Mouse (Mus musculus) MEL (cell line): ENCODE data around the gene Cops2. TPM values are rescaled to one million over a fixed set of nuclear protein-coding genes. Genes with fewer than 3 reads are reported as not detected.

Source experiments
- DNase-seq: peaks from one replicate; pipeline ENCODE4 v3.0.0; 2011; ENCODE audit warnings: low read depth, low spot score
- H3K27ac ChIP-seq: 2 replicates; pipeline ENCODE4 v1.5.1; 2012; ENCODE audit warnings: low read depth, mild to moderate bottlenecking, control low read depth, low read length, moderate library complexity; ENCODE audit not compliant: control insufficient read depth
- H3K27me3 ChIP-seq, 2 experiments: fragments of 150-350 bp in 1 of 2; sonication (generic) in 1 of 2; 2 replicates each; pipeline ENCODE4 v1.6.1; 2012; ENCODE audit warnings: low read length in 2 of 2, mild to moderate bottlenecking in 2 of 2, improper control_type of control experiment in 1 of 2, moderate library complexity in 1 of 2; ENCODE audit not compliant: insufficient read depth in 2 of 2, control insufficient read depth in 1 of 2
- H3K36me3 ChIP-seq, 2 experiments: 2 replicates each; pipeline ENCODE4 v1.6.1; 2012 to 2014; ENCODE audit warnings: low read length in 2 of 2, improper control_type of control experiment in 1 of 2, inconsistent platforms in 1 of 2, mild to moderate bottlenecking in 1 of 2; ENCODE audit not compliant: insufficient read depth in 2 of 2, control insufficient read depth in 1 of 2
- H3K4me1 ChIP-seq, 2 experiments: fragments of 150-350 bp in 1 of 2; sonication (generic) in 1 of 2; 2 replicates each; pipeline ENCODE4 v1.6.1; 2012; ENCODE audit warnings: low read length in 2 of 2, improper control_type of control experiment in 1 of 2, mild to moderate bottlenecking in 1 of 2; ENCODE audit not compliant: insufficient read depth in 2 of 2, control insufficient read depth in 1 of 2
- H3K4me3 ChIP-seq, 2 experiments: fragments of 150-350 bp in 1 of 2; sonication (generic) in 1 of 2; 2 replicates each; pipeline ENCODE4 v1.5.1; 2012; ENCODE audit warnings: low read depth in 2 of 2, low read length in 2 of 2, mild to moderate bottlenecking in 2 of 2, moderate library complexity in 2 of 2, control low read depth in 1 of 2, improper control_type of control experiment in 1 of 2; ENCODE audit not compliant: control insufficient read depth in 1 of 2, insufficient read depth in 1 of 2
- H3K79me2 ChIP-seq: 2 replicates; pipeline ENCODE4 v1.6.1; 2012; ENCODE audit warnings: mild to moderate bottlenecking, low read length, moderate library complexity; ENCODE audit not compliant: control insufficient read depth, poor library complexity, insufficient read depth
- H3K9ac ChIP-seq: 2 replicates; pipeline ENCODE4 v1.6.1; 2012; ENCODE audit warnings: low read depth, mild to moderate bottlenecking, control low read depth, low read length, moderate library complexity; ENCODE audit not compliant: control insufficient read depth, poor library complexity, severe bottlenecking
- H3K9me3 ChIP-seq: fragments of 150-350 bp; sonication (generic); replicated peaks from 2 replicates; pipeline ENCODE4 v1.6.1; 2012; ENCODE audit warnings: mild to moderate bottlenecking, low read length, improper control_type of control experiment, moderate library complexity; ENCODE audit not compliant: insufficient read depth
- BHLHE40 ChIP-seq: IDR thresholded peaks from 2 replicates; pipeline ENCODE4 v1.6.1; 2012; ENCODE audit warnings: low read depth, mild to moderate bottlenecking, inconsistent platforms, low read length, improper control_type of control experiment, borderline replicate concordance
- CHD1 ChIP-seq: IDR thresholded peaks from 2 replicates; pipeline ENCODE4 v1.6.1; 2012; ENCODE audit warnings: low read depth, mild to moderate bottlenecking, inconsistent platforms, low read length, improper control_type of control experiment
- CHD2 ChIP-seq: IDR thresholded peaks from 2 replicates; pipeline ENCODE4 v1.6.1; 2011; ENCODE audit warnings: low read length, improper control_type of control experiment
- CTCF ChIP-seq, 3 experiments: IDR thresholded peaks in 2 of 3; conservative IDR thresholded peaks in 1 of 3; 2 replicates each; pipeline ENCODE4 v1.5.1; 2011 to 2012; ENCODE audit warnings: low read length in 3 of 3, low read depth in 2 of 3, mild to moderate bottlenecking in 2 of 3, improper control_type of control experiment in 1 of 3, inconsistent platforms in 1 of 3, mixed read lengths in 1 of 3, moderate library complexity in 1 of 3; ENCODE audit not compliant: control insufficient read depth in 1 of 3, insufficient read depth in 1 of 3, poor library complexity in 1 of 3, severe bottlenecking in 1 of 3
- EP300 ChIP-seq, 2 experiments: IDR thresholded peaks; 2 replicates each; pipeline ENCODE4 v1.6.1; 2011; ENCODE audit warnings: improper control_type of control experiment in 2 of 2, low read length in 2 of 2, low read depth in 1 of 2, mild to moderate bottlenecking in 1 of 2
- ETS1 ChIP-seq: IDR thresholded peaks from 2 replicates; pipeline ENCODE4 v1.6.1; 2012; ENCODE audit warnings: low read depth, mild to moderate bottlenecking, inconsistent platforms, low read length, improper control_type of control experiment, moderate library complexity
- GABPA ChIP-seq: IDR thresholded peaks from 2 replicates; pipeline ENCODE4 v1.6.1; 2012; ENCODE audit warnings: low read depth, mild to moderate bottlenecking, inconsistent platforms, low read length, improper control_type of control experiment, moderate library complexity
- GATA1 ChIP-seq: IDR thresholded peaks from 2 replicates; pipeline ENCODE4 v1.6.1; 2011; ENCODE audit warnings: low read depth, low read length, improper control_type of control experiment
- HCFC1 ChIP-seq: IDR thresholded peaks from 2 replicates; pipeline ENCODE4 v1.6.1; 2012; ENCODE audit warnings: low read depth, mild to moderate bottlenecking, inconsistent platforms, low read length, improper control_type of control experiment, moderate library complexity
- JUND ChIP-seq: IDR thresholded peaks from 2 replicates; pipeline ENCODE4 v1.6.1; 2011; ENCODE audit warnings: low read depth, mild to moderate bottlenecking, improper control_type of control experiment, low read length
- KAT2A ChIP-seq: conservative IDR thresholded peaks from 2 replicates; pipeline ENCODE4 v1.6.1; 2012; ENCODE audit warnings: low read depth, low read length, improper control_type of control experiment, inconsistent platforms
- MAFK ChIP-seq: IDR thresholded peaks from 2 replicates; pipeline ENCODE4 v1.6.1; 2011; ENCODE audit warnings: low read depth, mild to moderate bottlenecking, low read length, improper control_type of control experiment, borderline replicate concordance
- MAX ChIP-seq: IDR thresholded peaks from 2 replicates; pipeline ENCODE4 v1.6.1; 2011; ENCODE audit warnings: low read length, improper control_type of control experiment
- MXI1 ChIP-seq: IDR thresholded peaks from 2 replicates; pipeline ENCODE4 v1.6.1; 2011; ENCODE audit warnings: mild to moderate bottlenecking, low read depth, low read length, improper control_type of control experiment
- MYC ChIP-seq: IDR thresholded peaks from 2 replicates; pipeline ENCODE4 v1.6.1; 2011; ENCODE audit warnings: low read depth, mild to moderate bottlenecking, low read length, improper control_type of control experiment, moderate library complexity
- NELFE ChIP-seq: IDR thresholded peaks from 2 replicates; pipeline ENCODE4 v1.6.1; 2011; ENCODE audit warnings: low read depth, low read length, improper control_type of control experiment
- NRF1 ChIP-seq: IDR thresholded peaks from 2 replicates; pipeline ENCODE4 v1.6.1; 2014; ENCODE audit warnings: low read depth, mild to moderate bottlenecking, inconsistent platforms, low read length, improper control_type of control experiment, moderate library complexity; ENCODE audit not compliant: poor library complexity, insufficient read depth, severe bottlenecking
- POLR2A ChIP-seq, 2 experiments: IDR thresholded peaks; 2 replicates each; pipeline ENCODE4 v1.6.1; 2011 to 2012; ENCODE audit warnings: low read length in 2 of 2, mild to moderate bottlenecking in 2 of 2, control low read depth in 1 of 2, improper control_type of control experiment in 1 of 2, low read depth in 1 of 2, moderate library complexity in 1 of 2; ENCODE audit not compliant: control insufficient read depth in 1 of 2, insufficient read depth in 1 of 2, poor library complexity in 1 of 2
- POLR2AphosphoS5 ChIP-seq: IDR thresholded peaks from 2 replicates; pipeline ENCODE4 v1.6.1; 2012; ENCODE audit warnings: low read depth, borderline replicate concordance, mild to moderate bottlenecking, inconsistent platforms, low read length, moderate library complexity, mixed read lengths
- RCOR1 ChIP-seq: IDR thresholded peaks from 2 replicates; pipeline ENCODE4 v1.6.1; 2012; ENCODE audit warnings: low read depth, mild to moderate bottlenecking, inconsistent platforms, low read length, improper control_type of control experiment
- SIN3A ChIP-seq: IDR thresholded peaks from 2 replicates; pipeline ENCODE4 v1.6.1; 2012; ENCODE audit warnings: low read length, improper control_type of control experiment, inconsistent platforms
- SMC3 ChIP-seq: IDR thresholded peaks from 2 replicates; pipeline ENCODE4 v1.6.1; 2011; ENCODE audit warnings: low read depth, low read length, improper control_type of control experiment
- TBP ChIP-seq: IDR thresholded peaks from 2 replicates; pipeline ENCODE4 v1.8.0; 2011; ENCODE audit warnings: low read depth, low read length, improper control_type of control experiment
- TCF12 ChIP-seq: IDR thresholded peaks from 2 replicates; pipeline ENCODE4 v1.6.1; 2014; ENCODE audit warnings: low read depth, mild to moderate bottlenecking, inconsistent platforms, low read length, improper control_type of control experiment, moderate library complexity
- UBTF ChIP-seq: IDR thresholded peaks from 2 replicates; pipeline ENCODE4 v1.6.1; 2012; ENCODE audit warnings: low read depth, mild to moderate bottlenecking, inconsistent platforms, low read length, improper control_type of control experiment, moderate library complexity, borderline replicate concordance; ENCODE audit not compliant: insufficient read depth
- USF1 ChIP-seq: IDR thresholded peaks from 2 replicates; pipeline ENCODE4 v1.6.1; 2014; ENCODE audit warnings: low read depth, mild to moderate bottlenecking, inconsistent platforms, low read length, improper control_type of control experiment, moderate library complexity
- USF2 ChIP-seq, 2 experiments: IDR thresholded peaks; 2 replicates each; pipeline ENCODE4 v1.6.1; 2011 to 2012; ENCODE audit warnings: improper control_type of control experiment in 2 of 2, low read length in 2 of 2, borderline replicate concordance in 1 of 2, inconsistent platforms in 1 of 2, low read depth in 1 of 2, mild to moderate bottlenecking in 1 of 2; ENCODE audit not compliant: insufficient read depth in 1 of 2
- ZC3H11A ChIP-seq: IDR thresholded peaks from 2 replicates; pipeline ENCODE4 v1.6.1; 2012; ENCODE audit warnings: low read depth, mild to moderate bottlenecking, inconsistent platforms, low read length, improper control_type of control experiment
- ZMIZ1 ChIP-seq: IDR thresholded peaks from 2 replicates; pipeline ENCODE4 v1.6.1; 2012; ENCODE audit warnings: low read depth, mild to moderate bottlenecking, inconsistent platforms, low read length, improper control_type of control experiment, moderate library complexity
- ZNF384 ChIP-seq: IDR thresholded peaks from 2 replicates; pipeline ENCODE4 v1.6.1; 2012; ENCODE audit warnings: low read depth, mild to moderate bottlenecking, inconsistent platforms, low read length, improper control_type of control experiment
- polyA plus RNA-seq, 2 experiments: library from polyadenylated mRNA; stranded (reverse) in 1 of 2; unstranded in 1 of 2; fragments of >175 nt in 1 of 2; fragments of >200 nt in 1 of 2; gene quantifications; 2 replicates each; pipeline versions ENCODE4 v1.2.1 to v1.2.4; 2012; ENCODE audit warnings: low replicate concordance in 2 of 2, low read depth in 1 of 2; ENCODE audit not compliant: insufficient read length in 2 of 2, insufficient read depth in 1 of 2, missing spikeins in 1 of 2
- total RNA-seq: library from RNA; depleted of rRNA; stranded (reverse); fragments of 300-350 nt; gene quantifications from 2 replicates; pipeline ENCODE4 v1.2.3, GENCODE M21; 2012

Cops2 gene
- total and polyA plus RNA-seq, 3 experiments, result 65.3 to 131 (median 66.2) TPM

DNA sequence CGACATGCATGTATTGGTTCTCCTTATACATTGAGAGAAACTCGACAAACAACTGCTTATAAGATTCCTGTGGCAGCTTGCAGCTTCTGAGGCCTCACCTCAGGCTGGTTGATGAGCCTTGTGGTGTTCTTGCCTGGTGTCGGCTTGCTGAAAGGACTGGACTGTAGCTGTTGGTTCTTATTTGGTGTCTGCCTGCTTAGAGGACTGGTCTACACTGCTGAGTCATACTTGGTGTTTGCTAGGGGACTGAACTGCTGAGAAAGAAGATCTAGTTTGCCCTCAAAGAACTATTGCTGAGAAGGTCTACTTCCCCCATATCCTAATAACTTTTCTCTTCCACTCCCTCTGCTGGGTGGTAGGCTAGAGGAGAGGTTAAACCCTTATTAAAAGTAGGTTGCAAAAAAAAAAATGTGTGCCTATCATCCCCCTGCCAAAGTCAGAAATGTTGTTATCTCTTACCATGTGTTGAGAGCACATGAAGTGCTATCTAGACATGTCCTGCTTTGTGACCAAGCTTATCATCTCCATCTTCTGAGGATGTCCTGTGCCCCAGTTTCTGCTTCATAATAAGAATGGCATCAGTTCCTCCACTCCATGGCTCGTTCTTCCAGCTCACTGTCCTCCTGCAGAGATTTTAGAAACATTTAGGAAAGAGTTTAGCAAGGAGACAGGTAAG, 48.8 kb upstream of the Cops2 start:
- Histone ChIP-seq H3K9me3 (no peaks in the 10 kb centered on the region), H3K4me1 (peaks cover 0 to 9% of the 10 kb centered on the region in 2 experiments; a peak in 3 of 4 replicates), H3K27ac (peak overlapping the region; percentile 16; the same call in 1 of the 2 replicates), H3K36me3 (peaks cover 0 to 3% of the 10 kb centered on the region in 2 experiments; a peak in 2 of 4 replicates), H3K9ac (no peak overlapping the region), H3K27me3 (no peaks in the 10 kb centered on the region), H3K79me2 (no peaks in the 10 kb centered on the region), H3K4me3 (no peak overlapping the region)
- DNase-seq, result peak; percentile 43
- TF ChIP-seq KAT2A (no peak), MAX (peak; percentile 29; the same call in 1 of the 2 replicates), NRF1 (no peak), ZC3H11A (no peak), POLR2AphosphoS5 (no peak), MYC (no peak), SMC3 (no peak), EP300 (IDR thresholded peaks at IDR 0.05; ENCODE audit: low read depth in 1 of 2, low read length in 2 of 2) (peak in 1 of 2 experiments; percentile 55; a peak in 2 of 4 replicates), UBTF (no peak), GABPA (no peak), USF1 (no peak), ZMIZ1 (no peak), POLR2A (IDR thresholded peaks at IDR 0.05; ENCODE audit: control insufficient read depth in 1 of 2, insufficient read depth in 1 of 2, low read depth in 1 of 2, low read length in 2 of 2, poor library complexity in 1 of 2) (no peak), CTCF (IDR thresholded peaks at IDR 0.05 in 2 of 3, conservative IDR thresholded peaks at IDR 0.05 in 1 of 3; ENCODE audit: control insufficient read depth in 1 of 3, insufficient read depth in 1 of 3, low read depth in 2 of 3, low read length in 3 of 3, poor library complexity in 1 of 3, severe bottlenecking in 1 of 3) (no peak), TBP (no peak), USF2 (IDR thresholded peaks at IDR 0.05; ENCODE audit: borderline replicate concordance in 1 of 2, insufficient read depth in 1 of 2, low read depth in 1 of 2, low read length in 2 of 2) (no peak), TCF12 (peak; percentile 65; the same call in 1 of the 2 replicates), ETS1 (peak; percentile 55), HCFC1 (no peak), SIN3A (no peak), MAFK (no peak), ZNF384 (peak; percentile 59), NELFE (no peak), CHD2 (no peak), CHD1 (no peak), RCOR1 (no peak), GATA1 (peak; percentile 43), BHLHE40 (no peak), JUND (no peak), MXI1 (no peak)
